Mouse (Mus musculus) embryonic facial prominence, embryonic 12.5 days (tissue): ENCODE results near the gene Traf7. TPM values are rescaled to one million over a fixed set of nuclear protein-coding genes. Genes with fewer than 3 reads are reported as not detected.
A peak's percentile ranks its signal among the peaks of the same experiment; 100 is the strongest.

Experiments
- ATAC-seq: fragments of 200-750 bp; cut with Nextera tagmentation; 2 replicates; pipeline ENCODE4 v1.8.0; 2017; ENCODE audit not compliant: insufficient number of reproducible peaks, insufficient read depth, low FRiP score, low TSS enrichment
- H3K27ac ChIP-seq: fragments of 300-500 bp; sonication (generic); 2 replicates; pipeline ENCODE4 v1.5.1; 2016; ENCODE audit warnings: mild to moderate bottlenecking
- H3K27me3 ChIP-seq: fragments of 300-500 bp; sonication (generic); 2 replicates; pipeline ENCODE4 v1.6.1; 2016; ENCODE audit warnings: mild to moderate bottlenecking, moderate library complexity
- H3K36me3 ChIP-seq: fragments of 300-500 bp; sonication (generic); 2 replicates; pipeline ENCODE4 v1.6.1; 2016; ENCODE audit warnings: mild to moderate bottlenecking
- H3K4me1 ChIP-seq: fragments of 300-500 bp; sonication (generic); 2 replicates; pipeline ENCODE4 v1.6.1; 2016
- H3K4me2 ChIP-seq: fragments of 300-500 bp; sonication (generic); replicated peaks from 2 replicates; pipeline ENCODE4 v1.6.1; 2016; ENCODE audit warnings: mild to moderate bottlenecking, moderate library complexity
- H3K4me3 ChIP-seq: fragments of 300-500 bp; sonication (generic); 2 replicates; pipeline ENCODE4 v1.5.1; 2016; ENCODE audit warnings: mild to moderate bottlenecking
- H3K9ac ChIP-seq: fragments of 300-500 bp; sonication (generic); 2 replicates; pipeline ENCODE4 v1.6.1; 2016; ENCODE audit warnings: mild to moderate bottlenecking, moderate library complexity
- H3K9me3 ChIP-seq: fragments of 300-500 bp; sonication (generic); 2 replicates; pipeline ENCODE4 v1.6.1; 2016; ENCODE audit warnings: mild to moderate bottlenecking, moderate library complexity
- WGBS: fragments of 180-500 bp; shearing (Covaris S2); methylation state at CpG from one replicate; pipeline ENCODE4 v1.1.7; 2016; 5-methylcytosine and 5-hydroxymethylcytosine counted together
- polyA plus RNA-seq: library from polyadenylated mRNA; unstranded; fragments of >200 nt; fragmentation: Nextera tagmentation; extraction: Ambion mirVana; gene quantifications from 2 replicates; pipeline ENCODE4 v1.2.1, GENCODE M21; 2016

The Traf7 gene
- polyA plus RNA-seq, 1 experiment from 2014 or later, result 98.5 TPM

- Histone ChIP-seq H3K27ac (no peak overlapping the region), H3K27me3 (peaks cover 7% of the 10 kb centered on the region; the same call in 1 of the 2 replicates), H3K4me1 (peaks cover 13% of the 10 kb centered on the region), H3K4me3 (no peak overlapping the region), H3K9ac (no peak overlapping the region), H3K9me3 (no peaks in the 10 kb centered on the region), H3K36me3 (peaks cover 38% of the 10 kb centered on the region), H3K4me2 (no peak overlapping the region)
- 89% methylated on average over 10 of the region's 10 CpGs for WGBS
- ATAC-seq, result no peak
These were observed 23.7 kb downstream of the Traf7 start for GRCm38 (mm10) chr17:24504085-24504484.

DNA sequence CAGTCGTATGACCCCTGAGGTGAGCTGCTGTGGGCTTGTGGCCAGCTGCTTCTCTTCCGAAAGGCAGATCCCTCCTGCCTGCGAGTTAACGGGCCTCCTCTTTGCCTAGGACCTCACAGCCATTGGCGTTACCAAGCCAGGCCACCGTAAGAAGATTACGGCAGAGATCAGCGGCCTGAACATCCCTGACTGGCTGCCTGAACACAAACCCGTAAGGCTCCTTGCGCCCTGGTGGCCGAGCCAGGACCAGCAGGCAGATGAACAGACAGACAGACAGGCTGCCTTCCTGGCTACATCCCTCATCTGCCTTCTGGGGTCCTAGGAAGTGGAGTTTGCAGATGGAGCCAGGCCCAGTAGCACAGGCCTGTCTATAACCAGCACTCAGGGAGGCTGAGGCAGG, 25.5 kb downstream of the Traf7 start:
- no peak overlapping the region for H3K4me3 ChIP-seq
- peaks cover 11% of the 10 kb centered on the region for H3K4me1 ChIP-seq
- no peak overlapping the region for H3K4me2 ChIP-seq
- no peaks in the 10 kb centered on the region for H3K9me3 ChIP-seq
- 41% methylated on average over 11 of the region's 11 CpGs for WGBS
- peaks cover 5% of the 10 kb centered on the region; the same call in 1 of the 2 replicates for H3K27me3 ChIP-seq
- H3K36me3 ChIP-seq, result peaks cover 19% of the 10 kb centered on the region
- ATAC-seq, result no peak
- H3K9ac ChIP-seq, result no peak overlapping the region
- H3K27ac ChIP-seq, result no peak overlapping the region

GRCm38 (mm10) chr17:24496026-24496425, 31.7 kb downstream of the Traf7 start:
- H3K9ac ChIP-seq, result no peak overlapping the region
- H3K27me3 ChIP-seq, result no peaks in the 10 kb centered on the region
- H3K36me3 ChIP-seq, result no peaks in the 10 kb centered on the region; the same call in none of the 2 replicates
- no peak overlapping the region for H3K4me2 ChIP-seq
- no peak overlapping the region for H3K27ac ChIP-seq
- H3K4me1 ChIP-seq, result no peaks in the 10 kb centered on the region
- WGBS, result 87% methylated on average over 1 of the region's 1 CpGs
- no peak overlapping the region for H3K4me3 ChIP-seq
- no peak for ATAC-seq
- no peaks in the 10 kb centered on the region for H3K9me3 ChIP-seq

DNA sequence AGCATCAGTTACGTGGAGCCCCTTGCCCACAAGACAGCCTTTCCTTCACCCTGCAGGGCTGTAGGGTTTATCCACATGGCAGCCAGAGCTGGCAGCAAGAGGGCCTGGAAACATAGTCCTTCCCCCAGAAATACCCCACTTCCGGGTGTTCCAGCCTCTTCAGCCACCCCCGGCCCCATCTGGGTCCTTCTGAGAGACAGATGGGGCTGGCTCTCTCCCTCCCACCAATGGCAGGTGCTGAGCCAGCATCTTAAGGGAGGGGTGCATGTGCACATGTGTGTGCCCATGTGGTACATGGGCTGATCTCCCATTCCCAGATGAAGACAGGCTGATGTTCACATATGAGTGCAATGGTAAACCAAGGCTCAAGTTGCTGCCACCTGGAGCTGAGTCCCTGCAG, 32.3 kb downstream of the Traf7 start:
- Histone ChIP-seq H3K4me2 (no peak overlapping the region), H3K27ac (no peak overlapping the region), H3K4me3 (no peak overlapping the region), H3K27me3 (0 out of 2 replicates have a peak, but pooled peaks cover 2% of the 10 kb centered on the region), H3K36me3 (no peaks in the 10 kb centered on the region; the same call in none of the 2 replicates), H3K9me3 (no peaks in the 10 kb centered on the region), H3K4me1 (no peaks in the 10 kb centered on the region), H3K9ac (no peak overlapping the region)
- no peak for ATAC-seq
- WGBS, result 80% methylated on average over 3 of the region's 3 CpGs

DNA sequence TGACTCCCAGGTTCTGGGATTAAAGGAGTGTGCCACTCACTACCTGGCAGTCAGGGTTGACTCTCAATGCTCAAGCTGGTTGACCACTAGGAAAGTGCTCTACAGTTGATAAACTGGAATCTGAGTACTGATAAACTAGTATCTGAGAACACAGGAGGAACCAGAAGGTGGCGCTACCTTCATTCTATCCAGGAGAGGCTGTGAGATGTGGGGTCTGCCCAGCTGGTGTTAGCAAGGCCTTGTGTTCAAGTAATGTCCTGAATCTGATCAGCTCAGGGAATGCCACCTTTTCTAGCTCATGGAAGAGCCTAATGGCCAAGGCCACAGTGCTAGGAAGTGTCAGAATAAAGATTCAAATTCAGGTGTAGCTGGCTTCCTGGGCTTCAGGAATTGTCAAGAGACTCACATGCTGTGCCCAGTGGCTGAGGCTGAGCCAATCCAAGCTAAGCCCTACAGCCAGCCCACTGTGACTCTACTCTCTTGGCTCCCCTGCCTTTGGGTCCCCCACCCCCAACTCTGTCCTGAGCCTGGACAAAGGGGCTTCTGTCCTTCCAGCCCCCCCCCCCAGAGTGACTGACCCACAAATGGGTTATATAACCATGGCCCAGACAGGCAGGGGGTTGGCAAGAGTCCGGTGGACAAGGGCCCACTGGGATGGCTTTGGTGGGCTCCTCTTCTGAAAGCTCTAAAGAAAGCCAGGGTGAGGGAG, 33.0 kb downstream of the Traf7 start:
- ATAC-seq, result no peak
- H3K36me3 ChIP-seq, result no peaks in the 10 kb centered on the region; the same call in 1 of the 2 replicates

DNA sequence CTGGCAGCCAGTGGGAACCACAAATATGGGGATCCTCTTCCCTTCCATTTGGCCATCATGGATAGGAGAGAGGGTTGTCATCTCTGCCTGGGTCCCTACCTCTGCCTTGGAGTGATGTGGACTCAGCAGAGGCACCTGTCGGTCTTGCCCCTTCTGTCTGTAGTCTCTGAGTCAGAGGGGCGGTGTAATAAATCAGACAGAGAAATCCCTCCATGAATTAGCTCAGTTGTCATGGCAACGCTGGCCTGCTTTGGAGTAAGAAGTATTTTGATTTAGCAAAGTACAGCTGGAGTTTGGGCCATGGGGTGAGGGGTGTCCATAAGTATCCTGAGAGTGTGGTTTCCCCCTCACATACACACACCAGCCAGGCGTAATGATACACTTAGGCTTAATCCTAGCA, 37.3 kb downstream of the Traf7 start:
- Histone ChIP-seq H3K4me2 (no peak overlapping the region), H3K4me3 (no peak overlapping the region), H3K27me3 (peaks cover 37% of the 10 kb centered on the region), H3K9me3 (no peaks in the 10 kb centered on the region), H3K4me1 (peaks cover 8% of the 10 kb centered on the region), H3K27ac (no peak overlapping the region), H3K36me3 (no peaks in the 10 kb centered on the region), H3K9ac (no peak overlapping the region)
- WGBS, result 76% methylated on average over 4 of the region's 4 CpGs
- no peak for ATAC-seq

More for the DNA sequence above, 33.0 kb downstream of the Traf7 start:
- Histone ChIP-seq H3K27me3 (peaks cover 8% of the 10 kb centered on the region), H3K4me2 (no peak overlapping the region), H3K27ac (no peak overlapping the region), H3K9me3 (no peaks in the 10 kb centered on the region), H3K4me1 (0 out of 2 replicates have a peak, but pooled peaks cover under 1% of the 10 kb centered on the region), H3K4me3 (no peak overlapping the region), H3K9ac (no peak overlapping the region)
- 28% methylated on average over 2 of the region's 2 CpGs for WGBS

DNA sequence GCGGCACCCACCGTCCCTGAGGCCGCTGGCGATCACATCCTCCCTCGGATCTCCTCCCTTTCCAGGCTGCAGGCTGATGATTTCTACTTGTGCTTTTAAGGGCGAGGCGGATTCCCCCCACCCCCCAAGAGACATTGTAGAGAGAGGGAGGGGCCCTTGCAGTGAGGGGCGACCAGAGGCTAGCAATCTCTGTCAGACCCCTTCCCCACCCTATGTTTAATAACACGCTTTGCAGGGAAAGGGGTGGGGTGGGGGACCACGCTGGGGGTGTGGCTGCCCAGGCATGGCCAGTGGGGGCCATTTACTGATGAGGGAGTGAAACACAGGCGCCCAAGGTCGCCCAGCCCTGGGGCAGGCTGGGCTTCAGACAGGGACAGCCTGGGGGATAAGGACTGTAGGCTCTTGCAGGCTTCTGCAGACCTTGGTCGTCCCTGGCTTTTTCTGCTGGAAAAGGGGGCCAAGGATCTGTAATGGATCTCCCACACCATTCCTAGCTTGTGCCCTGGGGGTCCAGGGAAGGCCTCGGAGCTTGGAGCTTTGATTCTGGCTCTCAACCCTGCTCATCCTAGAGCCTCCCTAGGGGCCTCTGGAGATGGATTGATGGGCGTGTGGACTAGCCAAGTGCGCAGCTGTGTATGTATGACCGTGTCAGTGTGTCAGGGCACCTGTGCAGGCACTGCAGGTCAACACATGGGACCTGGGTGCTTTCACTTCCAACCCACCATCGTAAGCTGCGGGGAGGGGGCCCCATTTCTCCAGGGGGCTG, 38.3 kb downstream of the Traf7 start:
- WGBS, result 21% methylated on average over 19 of the region's 19 CpGs
- Histone ChIP-seq H3K4me2 (peak overlapping the region; percentile 98), H3K27me3 (peaks cover 37% of the 10 kb centered on the region), H3K27ac (0 out of 2 replicates have a peak overlapping the region, but pooled peaks have one; percentile 43), H3K36me3 (no peaks in the 10 kb centered on the region), H3K9me3 (no peaks in the 10 kb centered on the region), H3K4me1 (peaks cover 10% of the 10 kb centered on the region), H3K9ac (peak overlapping the region; percentile 73), H3K4me3 (peak overlapping the region; percentile 61)
- peak; percentile 55 for ATAC-seq

GRCm38 (mm10) chr17:24488662-24489264, 39.0 kb downstream of the Traf7 start:
- peak; percentile 49 for ATAC-seq
- Histone ChIP-seq H3K27ac (peak overlapping the region; percentile 43), H3K27me3 (peaks cover 37% of the 10 kb centered on the region), H3K4me2 (peak overlapping the region; percentile 98), H3K9ac (peak overlapping the region; percentile 73), H3K4me1 (peaks cover 10% of the 10 kb centered on the region), H3K4me3 (peak overlapping the region; percentile 61), H3K9me3 (no peaks in the 10 kb centered on the region), H3K36me3 (no peaks in the 10 kb centered on the region)
- WGBS, result under 1% methylated on average over 67 of the region's 81 CpGs

GRCm38 (mm10) chr17:24488186-24488661, 39.5 kb downstream of the Traf7 start, which contains the start of gene Caskin1:
Gene Caskin1, plus strand, starts transcription at chr17:24488601.
- Histone ChIP-seq H3K4me3 (peak within 1 kb of the TSS; percentile 61), H3K36me3 (no peaks in the 10 kb centered on the region), H3K27me3 (peaks cover 37% of the 10 kb centered on the region), H3K27ac (peak within 1 kb of the TSS; percentile 43), H3K9ac (peak within 1 kb of the TSS; percentile 73), H3K4me1 (peaks cover 10% of the 10 kb centered on the region), H3K9me3 (no peaks in the 10 kb centered on the region), H3K4me2 (peak within 1 kb of the TSS; percentile 98)
- 1% methylated on average over 42 of the region's 45 CpGs for WGBS
- ATAC-seq, result no peak

- Histone ChIP-seq H3K9me3 (no peaks in the 10 kb centered on the region), H3K4me3 (no peak overlapping the region), H3K36me3 (no peaks in the 10 kb centered on the region), H3K27ac (no peak overlapping the region), H3K4me2 (no peak overlapping the region), H3K27me3 (peaks cover 34% of the 10 kb centered on the region), H3K9ac (no peak overlapping the region; the same call in 1 of the 2 replicates), H3K4me1 (peaks cover 12% of the 10 kb centered on the region)
- no peak for ATAC-seq
- WGBS, result 40% methylated on average over 11 of the region's 11 CpGs
These were observed 42.5 kb downstream of the Traf7 start for GRCm38 (mm10) chr17:24485090-24485860.

GRCm38 (mm10) chr17:24483495-24483894, 44.2 kb downstream of the Traf7 start:
- ATAC-seq, result no peak
- H3K36me3 ChIP-seq, result no peaks in the 10 kb centered on the region
- WGBS, result 87% methylated on average over 3 of the region's 3 CpGs
- no peak overlapping the region for H3K4me2 ChIP-seq
- peaks cover 19% of the 10 kb centered on the region for H3K27me3 ChIP-seq
- H3K27ac ChIP-seq, result no peak overlapping the region
- no peak overlapping the region for H3K4me3 ChIP-seq
- no peak overlapping the region for H3K9ac ChIP-seq
- no peaks in the 10 kb centered on the region for H3K9me3 ChIP-seq
- peaks cover 11% of the 10 kb centered on the region; the same call in 1 of the 2 replicates for H3K4me1 ChIP-seq
